Mouse (Mus musculus) lung, embryonic 15.5 days (tissue): ENCODE results near the gene Senp1. TPM values are rescaled to one million over a fixed set of nuclear protein-coding genes. Genes with fewer than 3 reads are reported as not detected.

Experiments used
- ATAC-seq: fragments of 200-750 bp; cut with Nextera tagmentation; 2 replicates; pipeline ENCODE4 v1.8.0; 2017; ENCODE audit warnings: moderate number of reproducible peaks, borderline replicate concordance; ENCODE audit not compliant: low FRiP score, low TSS enrichment; ENCODE audit errors: extremely low read depth
- H3K27ac ChIP-seq: fragments of 300-500 bp; sonication (generic); 2 replicates; pipeline ENCODE4 v1.5.1; 2015; ENCODE audit warnings: moderate library complexity, mild to moderate bottlenecking, inconsistent platforms
- H3K27me3 ChIP-seq: fragments of 300-500 bp; sonication (generic); 2 replicates; pipeline ENCODE4 v1.6.1; 2015; ENCODE audit warnings: inconsistent platforms
- H3K36me3 ChIP-seq: fragments of 300-500 bp; sonication (generic); 2 replicates; pipeline ENCODE4 v1.6.1; 2015; ENCODE audit warnings: inconsistent platforms
- H3K4me1 ChIP-seq: fragments of 300-500 bp; sonication (generic); 2 replicates; pipeline ENCODE4 v1.6.1; 2015; ENCODE audit warnings: inconsistent platforms
- H3K4me2 ChIP-seq: fragments of 300-500 bp; sonication (generic); 2 replicates; pipeline ENCODE4 v1.6.1; 2015; ENCODE audit warnings: inconsistent platforms, mild to moderate bottlenecking, moderate library complexity
- H3K4me3 ChIP-seq: fragments of 300-500 bp; sonication (generic); 2 replicates; pipeline ENCODE4 v1.5.1; 2015; ENCODE audit warnings: mild to moderate bottlenecking, inconsistent platforms
- H3K9ac ChIP-seq: fragments of 300-500 bp; sonication (generic); 2 replicates; pipeline ENCODE4 v1.6.1; 2015; ENCODE audit warnings: inconsistent platforms
- H3K9me3 ChIP-seq: fragments of 300-500 bp; sonication (generic); 2 replicates; pipeline ENCODE4 v1.6.1; 2016; ENCODE audit warnings: inconsistent platforms
- WGBS: fragments of 180-500 bp; shearing (Covaris S2); methylation state at CpG from one replicate; pipeline ENCODE4 v1.1.7; 2015; 5-methylcytosine and 5-hydroxymethylcytosine counted together
- polyA plus RNA-seq: library from polyadenylated mRNA; unstranded; fragments of >200 nt; fragmentation: Nextera tagmentation; extraction: Ambion mirVana; gene quantifications from 2 replicates; pipeline ENCODE4 v1.2.1, GENCODE M21; 2015

Gene Senp1
- polyA plus RNA-seq, 1 experiment from 2014 or later: 32.0 TPM

- 84% methylated on average over 8 of the region's 8 CpGs for WGBS
- Histone ChIP-seq H3K4me1 (no peaks in the 10 kb centered on the region), H3K27me3 (no peaks in the 10 kb centered on the region), H3K9me3 (no peaks in the 10 kb centered on the region), H3K4me2 (no peak overlapping the region), H3K36me3 (peaks cover 59% of the 10 kb centered on the region), H3K4me3 (no peak overlapping the region), H3K9ac (no peak overlapping the region), H3K27ac (no peak overlapping the region)
- ATAC-seq: no peak
Observed at GRCm38 (mm10) chr15:98069566-98070245, 23.8 kb downstream of the Senp1 start.

DNA sequence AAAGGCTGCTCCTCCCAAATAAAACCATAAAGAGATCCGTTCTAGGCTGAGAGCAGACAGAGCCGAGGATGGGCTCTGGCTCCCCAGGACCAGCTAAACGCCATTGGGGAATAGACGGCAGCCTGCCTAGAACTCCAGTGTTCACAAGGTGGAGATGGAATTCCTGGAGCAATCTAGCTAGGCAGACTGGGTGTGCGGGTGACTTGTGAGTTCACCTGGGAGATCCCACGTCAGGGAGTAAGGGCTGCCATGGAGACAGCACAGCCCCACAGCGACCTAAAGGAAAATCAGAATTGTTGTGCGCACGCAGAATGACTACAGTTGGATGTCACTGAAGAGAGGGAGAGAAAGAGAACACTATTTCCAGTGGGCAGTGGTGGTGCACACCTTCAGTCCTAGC is 25.0 kb downstream of the Senp1 start:
- H3K9ac ChIP-seq: no peak overlapping the region
- H3K4me2 ChIP-seq: no peak overlapping the region
- no peak overlapping the region for H3K27ac ChIP-seq
- ATAC-seq: no peak
- H3K27me3 ChIP-seq: no peaks in the 10 kb centered on the region
- peaks cover 65% of the 10 kb centered on the region for H3K36me3 ChIP-seq
- no peaks in the 10 kb centered on the region for H3K9me3 ChIP-seq
- no peak overlapping the region for H3K4me3 ChIP-seq
- H3K4me1 ChIP-seq: no peaks in the 10 kb centered on the region
- WGBS: 83% methylated on average over 9 of the region's 9 CpGs

DNA sequence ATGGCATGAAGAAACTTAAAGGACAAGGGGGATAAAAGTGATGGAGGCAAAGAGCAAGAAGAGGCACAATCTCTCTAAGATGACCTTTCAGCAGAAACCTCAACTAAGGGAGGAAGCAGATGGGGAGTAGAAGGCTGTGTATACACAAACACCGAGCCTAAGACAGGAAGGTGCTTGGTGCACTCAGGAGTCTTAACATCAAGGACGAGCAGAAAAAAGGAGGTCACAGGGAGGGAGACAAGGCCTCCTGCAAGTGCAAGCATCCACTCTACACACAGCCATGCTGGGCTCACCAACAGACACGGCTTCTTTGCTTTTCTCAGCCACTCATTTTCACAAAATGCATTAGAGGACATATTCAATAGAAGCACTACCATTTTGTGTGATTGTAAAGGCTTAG is 26.1 kb downstream of the Senp1 start:
- H3K36me3 ChIP-seq: peaks cover 63% of the 10 kb centered on the region
- ATAC-seq: no peak

GRCm38 (mm10) chr15:98066602-98067001 is 26.9 kb downstream of the Senp1 start:
- WGBS: 92% methylated on average over 12 of the region's 12 CpGs
- Histone ChIP-seq H3K27me3 (no peaks in the 10 kb centered on the region), H3K4me3 (no peak overlapping the region), H3K9ac (no peak overlapping the region), H3K9me3 (no peaks in the 10 kb centered on the region), H3K4me1 (no peaks in the 10 kb centered on the region), H3K4me2 (no peak overlapping the region), H3K27ac (no peak overlapping the region), H3K36me3 (peaks cover 66% of the 10 kb centered on the region)
- ATAC-seq: no peak

More for the DNA sequence above, 26.1 kb downstream of the Senp1 start:
- Histone ChIP-seq H3K4me3 (no peak overlapping the region), H3K4me2 (no peak overlapping the region), H3K9me3 (no peaks in the 10 kb centered on the region), H3K4me1 (no peaks in the 10 kb centered on the region), H3K27ac (no peak overlapping the region), H3K9ac (no peak overlapping the region), H3K27me3 (no peaks in the 10 kb centered on the region)
- WGBS: 41% methylated on average over 3 of the region's 3 CpGs

- Histone ChIP-seq H3K36me3 (peaks cover 72% of the 10 kb centered on the region), H3K27me3 (no peaks in the 10 kb centered on the region), H3K9ac (no peak overlapping the region), H3K4me2 (no peak overlapping the region), H3K27ac (no peak overlapping the region), H3K4me3 (no peak overlapping the region), H3K9me3 (no peaks in the 10 kb centered on the region), H3K4me1 (no peaks in the 10 kb centered on the region)
- 84% methylated on average over 5 of the region's 5 CpGs for whole genome bisulfite sequencing
- ATAC-seq: no peak
Observed at GRCm38 (mm10) chr15:98065881-98066280, 27.7 kb downstream of the Senp1 start.

GRCm38 (mm10) chr15:98055246-98055645 is 38.3 kb downstream of the Senp1 start:
- H3K27ac ChIP-seq: no peak overlapping the region

GRCm38 (mm10) chr15:98051685-98052084 is 41.9 kb downstream of the Senp1 start:
- H3K4me1 ChIP-seq: no peaks in the 10 kb centered on the region
- H3K27ac ChIP-seq: no peak overlapping the region
- no peak overlapping the region for H3K9ac ChIP-seq
- H3K36me3 ChIP-seq: peaks cover 78% of the 10 kb centered on the region
- ATAC-seq: no peak
- no peak overlapping the region for H3K4me2 ChIP-seq
- 81% methylated on average over 5 of the region's 5 CpGs for WGBS
- H3K9me3 ChIP-seq: no peaks in the 10 kb centered on the region
- H3K27me3 ChIP-seq: no peaks in the 10 kb centered on the region
- no peak overlapping the region for H3K4me3 ChIP-seq

More at GRCm38 (mm10) chr15:98055246-98055645, 38.3 kb downstream of the Senp1 start:
- Histone ChIP-seq H3K4me1 (no peaks in the 10 kb centered on the region), H3K9me3 (no peaks in the 10 kb centered on the region), H3K4me3 (no peak overlapping the region), H3K36me3 (peaks cover 73% of the 10 kb centered on the region), H3K4me2 (no peak overlapping the region), H3K27me3 (no peaks in the 10 kb centered on the region), H3K9ac (no peak overlapping the region)
- no peak for ATAC-seq
- 34% methylated on average over 5 of the region's 5 CpGs for WGBS

DNA sequence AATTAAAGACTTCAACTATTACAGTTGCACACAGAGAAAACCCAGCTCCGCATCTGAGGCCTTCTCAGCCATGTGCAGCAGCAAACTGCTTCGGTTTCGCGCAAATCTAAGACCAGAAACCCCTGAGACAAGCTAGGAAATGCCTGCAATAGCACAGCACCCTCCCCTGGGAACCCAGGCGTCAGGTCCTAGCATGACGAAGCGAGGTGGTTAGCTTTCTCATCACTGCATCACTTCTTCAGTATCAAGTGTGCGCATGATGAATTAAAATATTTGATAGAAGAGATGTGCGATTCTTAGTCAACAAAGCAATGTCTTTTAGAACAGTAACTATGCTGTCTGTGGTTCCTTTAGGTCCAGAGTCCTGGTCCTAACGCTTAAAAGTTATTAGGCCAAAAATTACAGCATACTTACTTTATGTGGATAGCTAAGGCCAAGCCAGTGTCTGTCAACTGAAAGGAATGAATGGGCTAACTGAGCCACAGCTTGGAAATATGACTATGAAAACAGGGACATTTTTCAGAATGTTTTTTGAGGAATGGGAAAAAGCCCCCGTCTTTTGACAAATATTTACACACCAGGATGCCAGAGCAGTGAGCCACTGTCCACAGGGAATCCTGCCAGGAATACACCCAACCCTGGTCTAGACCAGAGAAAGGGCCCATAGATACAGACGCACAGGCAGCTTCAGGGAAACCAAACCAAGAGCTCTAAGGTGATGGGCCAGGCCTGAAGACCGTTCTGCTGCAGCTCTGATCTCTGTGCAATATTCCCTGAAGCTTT is 44.4 kb downstream of the Senp1 start:
- H3K4me2 ChIP-seq: no peak overlapping the region
- no peak overlapping the region for H3K27ac ChIP-seq
- no peak overlapping the region for H3K4me3 ChIP-seq
- H3K4me1 ChIP-seq: no peaks in the 10 kb centered on the region
- no peak overlapping the region for H3K9ac ChIP-seq
- no peak for ATAC-seq
- 85% methylated on average over 13 of the region's 13 CpGs for WGBS
- H3K9me3 ChIP-seq: no peaks in the 10 kb centered on the region
- H3K36me3 ChIP-seq: peaks cover 84% of the 10 kb centered on the region
- no peaks in the 10 kb centered on the region for H3K27me3 ChIP-seq

DNA sequence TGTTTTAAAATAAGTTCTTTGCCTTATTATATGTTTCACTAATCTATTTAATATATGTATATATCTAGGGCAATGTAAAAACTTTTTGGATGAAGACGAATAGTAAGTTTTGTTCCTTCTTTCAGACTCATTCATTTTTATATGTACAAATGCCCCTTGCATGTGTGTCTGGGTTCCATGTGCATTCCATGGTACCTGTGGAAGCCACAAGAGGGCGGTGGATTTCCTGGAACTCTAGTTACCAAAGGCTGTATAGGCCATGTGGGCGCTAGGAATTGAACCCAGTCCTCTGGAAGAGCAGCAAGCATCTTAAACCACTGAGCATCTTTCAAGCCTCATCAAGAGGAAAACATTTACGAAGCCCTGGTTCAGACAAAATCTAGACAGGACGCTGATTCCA is 49.2 kb downstream of the Senp1 start:
- Histone ChIP-seq H3K27ac (no peak overlapping the region), H3K4me2 (no peak overlapping the region), H3K9ac (no peak overlapping the region), H3K9me3 (no peaks in the 10 kb centered on the region), H3K4me3 (no peak overlapping the region), H3K4me1 (no peaks in the 10 kb centered on the region), H3K36me3 (peaks cover 84% of the 10 kb centered on the region), H3K27me3 (no peaks in the 10 kb centered on the region)
- no peak for ATAC-seq
- 92% methylated on average over 5 of the region's 5 CpGs for WGBS

DNA sequence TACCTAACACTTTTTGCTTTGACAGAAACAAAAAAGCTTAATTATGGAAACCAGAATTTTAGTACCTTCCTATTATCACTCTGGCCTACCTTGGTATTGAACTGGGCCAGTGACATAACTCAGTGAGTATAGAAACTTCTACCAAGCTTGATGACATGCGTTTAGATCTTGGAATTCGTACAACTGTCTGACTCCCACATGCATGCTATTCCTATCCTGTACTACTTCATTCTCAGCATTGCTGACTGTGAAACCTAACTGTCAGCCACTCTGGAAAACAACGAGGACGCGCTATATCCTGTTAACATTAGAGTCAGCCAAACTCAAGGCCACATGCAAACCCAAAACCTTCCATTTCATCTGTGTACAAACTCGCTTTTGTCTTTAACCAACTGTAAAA is 49.6 kb downstream of the Senp1 start:
- ATAC-seq: no peak

DNA sequence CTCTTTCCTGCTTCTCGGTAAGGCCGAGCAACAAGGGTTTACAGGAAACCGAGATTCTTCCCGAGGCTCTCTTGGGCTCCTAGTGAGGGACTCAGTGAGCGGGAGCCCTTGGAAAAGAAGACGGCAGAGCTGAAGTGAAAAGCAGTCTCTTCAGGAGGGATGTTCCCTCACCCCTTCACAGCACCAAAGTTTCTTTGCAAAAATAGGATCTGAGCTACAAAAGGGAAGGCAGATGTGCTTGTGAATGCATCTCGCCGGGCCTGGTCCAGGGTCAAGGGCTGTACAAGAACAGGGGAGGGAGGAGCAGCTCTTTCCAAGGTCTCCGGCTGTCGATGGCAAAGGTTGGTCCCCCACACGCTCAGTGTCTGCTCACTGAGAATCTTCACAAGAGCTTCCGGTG is 51.0 kb downstream of the Senp1 start:
- 88% methylated on average over 12 of the region's 12 CpGs for WGBS
- H3K4me1 ChIP-seq: no peaks in the 10 kb centered on the region
- H3K4me3 ChIP-seq: no peak overlapping the region
- no peak overlapping the region for H3K27ac ChIP-seq
- H3K36me3 ChIP-seq: peaks cover 79% of the 10 kb centered on the region
- no peak overlapping the region for H3K4me2 ChIP-seq
- no peak for ATAC-seq
- no peaks in the 10 kb centered on the region for H3K9me3 ChIP-seq
- H3K9ac ChIP-seq: no peak overlapping the region
- no peaks in the 10 kb centered on the region for H3K27me3 ChIP-seq

More for the DNA sequence above, 49.6 kb downstream of the Senp1 start:
- no peak overlapping the region for H3K27ac ChIP-seq
- no peaks in the 10 kb centered on the region for H3K4me1 ChIP-seq
- no peak overlapping the region for H3K9ac ChIP-seq
- H3K27me3 ChIP-seq: no peaks in the 10 kb centered on the region
- H3K4me2 ChIP-seq: no peak overlapping the region
- WGBS: 92% methylated on average over 6 of the region's 6 CpGs
- peaks cover 81% of the 10 kb centered on the region for H3K36me3 ChIP-seq
- no peaks in the 10 kb centered on the region for H3K9me3 ChIP-seq
- H3K4me3 ChIP-seq: no peak overlapping the region

- Histone ChIP-seq H3K27me3 (no peaks in the 10 kb centered on the region), H3K27ac (no peak overlapping the region), H3K9me3 (no peaks in the 10 kb centered on the region), H3K4me2 (no peak overlapping the region), H3K36me3 (peaks cover 62% of the 10 kb centered on the region), H3K4me3 (no peak overlapping the region), H3K4me1 (no peaks in the 10 kb centered on the region), H3K9ac (no peak overlapping the region)
- no peak for ATAC-seq
- WGBS: 83% methylated on average over 10 of the region's 10 CpGs
Observed at GRCm38 (mm10) chr15:98039682-98040081, 53.9 kb downstream of the Senp1 start.
